Mouse (Mus musculus) frontal cortex, postnatal 14 days (tissue): ENCODE measurements around the gene Cmpk2.
"Not testable (repeated sequence)": the region's sequence is repeated elsewhere in the genome, so short reads cannot be mapped to it uniquely, and the experiment has no call there.

Experiments
- DNase-seq, 2 experiments: peaks; one replicate each; pipeline ENCODE4 v3.0.0; 2022; ENCODE audit warnings: low spot score in 2 of 2

Cmpk2 gene

DNA sequence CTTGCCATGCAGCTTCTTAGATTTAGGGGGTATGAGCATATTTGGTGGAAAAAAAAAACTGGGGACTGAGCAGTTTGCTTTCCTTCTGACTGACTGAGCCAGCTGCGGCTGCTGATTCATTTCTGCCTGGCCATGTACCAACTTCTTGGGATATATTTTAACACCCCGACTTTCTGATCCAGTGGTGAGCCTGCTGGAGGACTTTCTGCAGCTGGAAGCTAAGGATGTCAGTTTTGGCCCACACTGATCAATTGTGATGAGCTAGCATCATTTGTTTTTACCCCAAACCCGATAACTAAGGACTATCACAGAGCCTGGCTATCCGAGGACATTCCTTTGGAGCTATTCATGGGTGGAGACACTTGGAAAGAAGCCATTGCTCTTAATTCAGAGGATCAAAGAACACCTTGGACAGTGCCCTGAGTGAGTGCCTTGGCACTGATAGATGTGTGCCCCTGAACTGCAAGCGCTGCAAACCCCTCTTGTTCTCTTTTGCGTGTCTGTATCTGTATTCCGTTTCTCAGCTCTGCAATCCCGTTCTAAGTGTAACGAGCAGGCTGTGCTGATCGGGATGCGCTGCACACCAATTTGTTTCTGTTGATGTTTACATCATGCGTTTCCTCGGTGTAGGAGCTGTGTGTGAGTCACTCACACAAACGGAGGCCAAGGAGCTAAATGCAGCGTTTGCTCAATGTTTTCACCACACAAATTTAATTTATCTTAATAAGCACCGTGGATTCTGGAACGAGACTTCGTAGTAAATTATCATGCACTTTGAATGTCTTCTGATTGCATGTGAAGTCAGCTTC is 9.4 kb downstream of the Cmpk2 start:
- DNase-seq, result no peak

- DNase-seq, result not testable (repeated sequence)
Observed at GRCm38 (mm10) chr12:26485738-26486580, 17.0 kb downstream of the Cmpk2 start.

DNA sequence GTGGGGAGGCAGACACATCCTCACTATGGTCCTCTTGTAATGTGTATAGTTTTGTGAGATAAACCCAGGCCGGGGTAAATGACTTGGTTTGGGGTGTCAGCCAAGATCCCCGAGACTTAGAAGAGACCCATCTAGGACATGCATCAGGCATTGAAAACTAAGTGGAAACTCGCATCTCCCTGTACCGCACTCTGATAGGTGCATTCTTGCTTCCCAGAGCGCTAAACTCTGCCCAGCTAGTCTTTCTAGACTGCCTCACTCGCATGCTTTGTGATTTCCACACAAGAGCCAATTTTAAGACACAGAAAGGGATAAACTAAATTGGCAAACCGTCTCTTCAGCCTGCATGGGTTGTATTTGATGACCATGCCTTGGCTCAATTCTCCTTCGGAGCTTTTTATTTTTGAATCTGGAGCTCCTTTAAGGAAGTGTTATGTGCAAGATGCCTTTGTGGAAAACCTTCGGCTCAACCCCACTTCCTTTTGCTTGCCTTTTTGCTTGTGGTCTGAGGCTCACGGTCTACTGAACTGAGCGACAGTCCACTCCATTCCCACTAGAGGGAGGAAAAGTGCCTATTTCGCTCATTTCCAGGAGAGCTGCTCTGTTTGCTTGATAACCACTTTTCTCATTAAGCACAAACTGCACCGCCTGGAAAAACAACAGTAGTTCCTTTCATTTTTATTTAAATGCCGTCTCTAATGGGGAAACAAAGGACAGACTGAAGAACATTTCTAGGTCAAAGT is 19.0 kb downstream of the Cmpk2 start:
- DNase-seq, result peak; percentile 27 to 45

- DNase-seq, result no peak
Observed at GRCm38 (mm10) chr12:26488617-26489274, 19.7 kb downstream of the Cmpk2 start.

DNA sequence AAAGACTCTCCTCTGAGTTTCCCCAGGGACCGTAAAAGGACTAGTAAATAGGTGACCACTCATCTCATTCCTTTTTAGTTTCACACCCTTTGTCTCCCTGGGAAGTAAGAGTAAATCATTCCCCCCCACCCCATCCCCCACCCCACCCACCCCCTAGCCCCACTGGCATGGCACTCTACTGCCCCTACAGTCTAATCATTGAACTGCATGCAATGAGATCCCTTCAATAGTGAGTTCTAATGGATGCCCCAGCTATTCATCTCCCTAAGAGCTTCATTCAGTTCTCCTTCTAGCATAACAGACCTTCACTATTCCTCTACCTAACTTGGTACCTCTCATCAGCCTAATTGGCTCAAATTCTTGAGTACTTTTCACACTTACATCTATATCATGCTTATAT is 20.9 kb downstream of the Cmpk2 start:
- no peak for DNase-seq

- no peak for DNase-seq
Observed at GRCm38 (mm10) chr12:26501042-26501441, 32.0 kb downstream of the Cmpk2 start.

DNA sequence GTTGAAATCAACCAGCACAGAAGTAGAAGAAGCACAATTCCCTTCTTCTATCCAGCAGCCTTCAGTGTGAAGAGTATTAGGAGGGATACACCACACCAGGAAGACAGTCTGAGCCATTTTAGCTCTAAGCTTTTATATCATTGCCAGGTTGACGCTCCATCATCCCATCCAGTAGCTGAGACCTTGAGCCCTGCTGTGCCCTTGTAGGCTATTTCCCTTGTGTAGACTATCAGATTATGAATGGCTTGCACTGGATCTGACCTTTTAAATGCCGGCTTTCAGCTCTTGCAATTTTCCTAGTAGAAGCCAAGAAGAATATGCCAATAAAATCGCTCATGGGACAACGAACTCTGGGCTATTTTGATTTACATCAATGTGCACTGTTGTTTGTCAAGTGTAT is 42.0 kb downstream of the Cmpk2 start:
- no peak for DNase-seq

DNA sequence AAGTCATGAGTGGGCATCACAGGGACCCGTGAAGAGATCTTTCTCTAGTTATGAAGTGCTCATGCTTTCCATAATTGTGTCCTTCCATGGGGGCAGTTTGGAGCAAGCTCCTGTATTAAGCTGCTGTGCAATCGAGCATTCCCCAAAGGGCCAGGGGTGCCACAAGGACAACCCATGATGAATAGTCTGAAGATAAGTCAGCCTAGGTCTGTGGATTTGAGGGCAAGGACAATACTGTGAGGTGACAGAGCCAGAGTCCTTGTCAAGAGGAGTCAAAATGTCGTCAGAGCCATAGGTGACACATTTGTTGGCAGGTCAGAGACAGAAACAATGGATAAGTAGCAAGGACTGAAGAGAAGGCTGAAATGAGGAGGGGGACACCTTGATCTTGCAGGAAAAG is 49.2 kb downstream of the Cmpk2 start:
- no peak for DNase-seq

DNA sequence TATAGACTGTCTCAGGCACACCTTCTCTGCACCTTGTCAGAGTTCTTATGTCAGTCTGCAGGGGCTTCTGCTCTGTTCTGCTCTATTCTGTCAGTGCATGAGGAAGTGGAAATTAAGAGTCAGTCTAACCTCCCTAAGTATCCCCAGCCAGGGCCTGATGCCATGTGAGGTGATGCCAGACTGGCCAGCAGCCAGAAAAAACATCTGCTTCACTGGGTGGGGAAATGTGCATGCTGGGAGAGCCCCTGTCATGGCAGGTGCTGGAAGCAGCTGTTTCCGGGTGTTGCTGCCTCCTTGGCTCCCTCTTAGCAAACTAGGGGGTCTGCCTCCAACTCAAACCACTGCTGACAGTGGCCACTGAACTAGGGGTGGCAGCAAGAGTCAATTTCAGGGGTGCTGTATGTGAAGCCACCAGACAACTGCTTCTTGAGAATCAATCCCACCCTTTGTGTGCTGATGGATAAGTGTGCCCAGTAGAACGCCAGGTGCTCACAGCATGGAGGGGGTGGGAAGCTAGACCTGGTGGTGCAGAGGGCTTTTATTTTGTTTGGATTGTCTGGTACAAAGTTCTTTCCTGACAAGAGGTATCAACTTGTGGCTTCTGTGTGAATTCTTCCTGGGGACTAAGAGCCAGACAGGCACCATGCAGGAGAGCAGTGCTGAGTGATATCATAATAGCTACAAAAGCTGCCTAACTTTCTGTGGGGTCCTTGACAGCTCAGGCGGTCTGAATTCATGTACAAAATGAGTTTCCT is 56.1 kb downstream of the Cmpk2 start:
- DNase-seq, result peak in 1 of 2 experiments; percentile 30

- DNase-seq, result no peak
Observed at GRCm38 (mm10) chr12:26525698-26526026, 56.7 kb downstream of the Cmpk2 start.
